Mouse (Mus musculus): ENCODE results near the gene Bmp2k. TPM values are rescaled to one million over a fixed set of nuclear protein-coding genes. Genes with fewer than 3 reads are reported as not detected.
A peak's percentile ranks its signal among the peaks of the same experiment; 100 is the strongest.

The Bmp2k gene
- 11.8 and 12.1 TPM in 2 replicates for polyA plus RNA-seq (2014; fragmentation: Nextera tagmentation; extraction: Ambion mirVana)

DNA sequence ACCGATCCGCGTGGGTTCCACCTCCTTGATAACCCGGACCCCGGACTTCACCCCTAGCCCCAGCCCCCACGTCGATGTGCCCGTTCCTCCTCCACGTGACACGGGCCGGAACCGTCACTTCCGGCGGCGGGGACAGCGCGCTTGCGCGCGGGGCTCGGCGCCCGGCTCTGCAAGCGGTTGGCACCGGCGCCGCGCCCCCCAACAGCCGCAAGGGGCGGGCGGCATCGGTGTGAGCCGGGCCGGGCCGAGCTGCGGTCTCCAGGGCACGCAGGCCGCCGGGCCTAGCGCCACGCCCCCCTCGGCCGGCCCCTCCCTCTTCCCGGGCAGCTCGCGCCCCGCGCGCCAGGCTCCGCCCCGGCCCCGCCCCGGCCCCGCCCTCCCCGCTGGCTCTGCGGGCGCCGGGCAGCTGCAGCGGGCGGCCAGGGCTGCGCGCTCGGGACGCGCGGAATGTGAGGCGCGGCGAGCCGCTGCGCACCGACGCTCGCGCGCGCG is at the start of gene Bmp2k:
Gene Bmp2k, plus strand, starts transcription at position 380 of the 492 bp plus-strand sequence.
- under 1% methylated on average over 65 of the region's 78 CpGs for WGBS
- Histone ChIP-seq H3K4me3 (replicated peaks; ENCODE audit: low read depth, low read length) (peak within 1 kb of the TSS; percentile 79), H3K4me2 (ENCODE audit: low read length) (peak within 1 kb of the TSS; percentile 86), H3K27ac (replicated peaks; ENCODE audit: low read depth, low read length) (peak within 1 kb of the TSS; percentile 87), H3K36me3 (ENCODE audit: control insufficient read depth, insufficient read depth, low read length) (no peaks in the 10 kb centered on the region), H3K4me1 (ENCODE audit: control insufficient read depth, insufficient read depth, low read length) (peaks cover 15% of the 10 kb centered on the region; the same call in 1 of the 2 replicates), H3K9me3 (ENCODE audit: control insufficient read depth, low read length) (no peaks in the 10 kb centered on the region), H3K27me3 (ENCODE audit: control insufficient read depth, insufficient read depth, low read length) (no peaks in the 10 kb centered on the region), H3K9ac (replicated peaks; ENCODE audit: low read length) (peak within 1 kb of the TSS; percentile 75)
- ATAC-seq (ENCODE audit: low FRiP score, low TSS enrichment) (peak; percentile 97), DNase-seq (peak; percentile 96)

DNA sequence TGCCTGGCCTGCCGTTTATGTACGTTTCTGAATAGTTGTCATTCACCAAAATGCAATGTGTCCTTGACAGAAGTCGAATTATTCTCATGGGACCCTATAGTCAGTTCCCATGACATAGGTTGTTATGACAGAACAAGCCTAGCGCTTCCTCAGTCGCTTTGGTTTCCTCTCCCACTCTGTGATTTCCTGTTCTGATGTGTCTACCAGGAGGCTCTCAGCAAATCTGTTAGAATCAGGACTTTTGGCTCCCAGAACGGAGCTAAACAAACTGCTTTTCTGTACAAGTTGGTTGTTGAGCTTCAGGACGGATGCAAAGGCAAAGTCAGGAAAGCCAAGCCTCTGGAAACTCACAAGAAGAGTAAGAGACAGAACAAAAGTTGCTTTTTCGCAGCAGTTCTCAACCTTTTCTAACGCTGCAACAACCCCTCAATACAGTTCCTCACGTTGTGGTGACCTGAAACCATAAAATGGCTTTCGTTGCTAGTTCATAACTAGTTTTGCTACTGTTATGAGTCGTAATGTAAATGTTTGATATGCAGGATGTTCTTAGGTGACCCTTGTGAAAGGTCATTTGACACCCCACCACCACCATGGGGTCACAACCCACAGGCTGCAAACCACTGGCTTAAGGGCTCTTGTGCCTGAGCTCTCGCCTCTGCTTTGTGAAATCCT is 48.5 kb upstream of the Bmp2k start:
- WGBS = 92% methylated on average over 13 of the region's 13 CpGs

GRCm38 (mm10) chr5:96949839-96950666 is 47.4 kb upstream of the Bmp2k start:
- H3K9ac ChIP-seq (replicated peaks; ENCODE audit: low read length) = no peak overlapping the region
- 90% methylated on average over 13 of the region's 13 CpGs for WGBS
- H3K4me1 ChIP-seq (ENCODE audit: control insufficient read depth, insufficient read depth, low read length) = 0 out of 2 replicates have a peak, but pooled peaks cover 2% of the 10 kb centered on the region
- no peak overlapping the region for H3K27ac ChIP-seq (replicated peaks; ENCODE audit: low read depth, low read length)
- ATAC-seq (ENCODE audit: low FRiP score, low TSS enrichment) (no peak), DNase-seq (no peak)
- no peaks in the 10 kb centered on the region for H3K9me3 ChIP-seq (ENCODE audit: control insufficient read depth, low read length)
- no peak overlapping the region for H3K4me3 ChIP-seq (replicated peaks; ENCODE audit: low read depth, low read length)
- H3K27me3 ChIP-seq (ENCODE audit: control insufficient read depth, insufficient read depth, low read length) = no peaks in the 10 kb centered on the region
- H3K36me3 ChIP-seq (ENCODE audit: control insufficient read depth, insufficient read depth, low read length) = no peaks in the 10 kb centered on the region
- H3K4me2 ChIP-seq (ENCODE audit: low read length) = no peak overlapping the region

More for the DNA sequence above, 48.5 kb upstream of the Bmp2k start:
- Histone ChIP-seq H3K36me3 (ENCODE audit: control insufficient read depth, insufficient read depth, low read length) (no peaks in the 10 kb centered on the region), H3K27ac (replicated peaks; ENCODE audit: low read depth, low read length) (no peak overlapping the region), H3K9me3 (ENCODE audit: control insufficient read depth, low read length) (no peaks in the 10 kb centered on the region), H3K9ac (replicated peaks; ENCODE audit: low read length) (no peak overlapping the region), H3K27me3 (ENCODE audit: control insufficient read depth, insufficient read depth, low read length) (no peaks in the 10 kb centered on the region), H3K4me1 (ENCODE audit: control insufficient read depth, insufficient read depth, low read length) (0 out of 2 replicates have a peak, but pooled peaks cover under 1% of the 10 kb centered on the region), H3K4me2 (ENCODE audit: low read length) (no peak overlapping the region), H3K4me3 (replicated peaks; ENCODE audit: low read depth, low read length) (no peak overlapping the region)
- ATAC-seq (ENCODE audit: low FRiP score, low TSS enrichment) (no peak), DNase-seq (no peak)

- no peak for ATAC-seq (ENCODE audit: low FRiP score, low TSS enrichment)
- WGBS = 66% methylated on average over 10 of the region's 10 CpGs
These were observed 46.6 kb upstream of the Bmp2k start for GRCm38 (mm10) chr5:96950667-96951492.

DNA sequence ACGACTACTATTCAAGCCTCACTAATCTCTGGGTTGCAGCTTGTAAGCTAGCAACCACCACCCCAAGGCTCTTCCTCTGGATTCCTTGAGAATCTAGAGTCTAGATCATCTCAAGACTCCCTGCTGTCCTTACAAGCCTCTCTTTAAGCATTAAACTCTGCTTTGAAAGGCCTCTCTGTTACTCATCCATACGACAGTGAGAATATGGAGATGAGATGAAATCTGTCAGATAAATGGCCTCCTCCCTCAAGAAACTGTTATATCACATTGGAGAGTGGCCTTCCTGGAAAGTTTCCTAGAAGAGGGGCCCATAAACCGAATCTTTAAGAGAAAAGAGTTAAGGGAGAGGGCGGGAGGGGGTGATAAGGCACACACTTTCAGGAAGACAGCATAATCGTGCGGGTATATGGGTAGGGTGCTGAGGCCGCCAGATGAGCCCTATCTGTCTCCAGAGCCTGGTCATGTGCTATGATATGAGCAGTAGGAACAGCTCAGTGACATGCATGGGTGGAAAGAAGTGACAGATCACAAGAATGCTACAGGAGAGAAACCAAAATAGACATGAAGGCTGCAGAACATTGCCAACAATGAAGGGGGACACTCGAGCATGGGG is 45.9 kb upstream of the Bmp2k start:
- DNase-seq (no peak), ATAC-seq (ENCODE audit: low FRiP score, low TSS enrichment) (no peak)
- WGBS = 75% methylated on average over 8 of the region's 8 CpGs
- Histone ChIP-seq H3K27ac (replicated peaks; ENCODE audit: low read depth, low read length) (no peak overlapping the region), H3K36me3 (ENCODE audit: control insufficient read depth, insufficient read depth, low read length) (no peaks in the 10 kb centered on the region), H3K9ac (replicated peaks; ENCODE audit: low read length) (no peak overlapping the region), H3K4me2 (ENCODE audit: low read length) (no peak overlapping the region), H3K27me3 (ENCODE audit: control insufficient read depth, insufficient read depth, low read length) (no peaks in the 10 kb centered on the region), H3K9me3 (ENCODE audit: control insufficient read depth, low read length) (no peaks in the 10 kb centered on the region), H3K4me3 (replicated peaks; ENCODE audit: low read depth, low read length) (no peak overlapping the region), H3K4me1 (ENCODE audit: control insufficient read depth, insufficient read depth, low read length) (0 out of 2 replicates have a peak, but pooled peaks cover 2% of the 10 kb centered on the region)

More at GRCm38 (mm10) chr5:96950667-96951492, 46.6 kb upstream of the Bmp2k start:
- no peak overlapping the region for H3K9ac ChIP-seq (replicated peaks; ENCODE audit: low read length)
- H3K27ac ChIP-seq (replicated peaks; ENCODE audit: low read depth, low read length) = no peak overlapping the region
- 0 out of 2 replicates have a peak, but pooled peaks cover 2% of the 10 kb centered on the region for H3K4me1 ChIP-seq (ENCODE audit: control insufficient read depth, insufficient read depth, low read length)
- no peaks in the 10 kb centered on the region for H3K36me3 ChIP-seq (ENCODE audit: control insufficient read depth, insufficient read depth, low read length)
- no peaks in the 10 kb centered on the region for H3K27me3 ChIP-seq (ENCODE audit: control insufficient read depth, insufficient read depth, low read length)
- H3K9me3 ChIP-seq (ENCODE audit: control insufficient read depth, low read length) = no peaks in the 10 kb centered on the region
- DNase-seq = no peak
- H3K4me2 ChIP-seq (ENCODE audit: low read length) = no peak overlapping the region
- no peak overlapping the region for H3K4me3 ChIP-seq (replicated peaks; ENCODE audit: low read depth, low read length)

- Histone ChIP-seq H3K27ac (replicated peaks; ENCODE audit: low read depth, low read length) (no peak overlapping the region), H3K36me3 (ENCODE audit: control insufficient read depth, insufficient read depth, low read length) (no peaks in the 10 kb centered on the region), H3K4me2 (ENCODE audit: low read length) (no peak overlapping the region), H3K9me3 (ENCODE audit: control insufficient read depth, low read length) (no peaks in the 10 kb centered on the region), H3K9ac (replicated peaks; ENCODE audit: low read length) (no peak overlapping the region), H3K27me3 (ENCODE audit: control insufficient read depth, insufficient read depth, low read length) (no peaks in the 10 kb centered on the region), H3K4me3 (replicated peaks; ENCODE audit: low read depth, low read length) (no peak overlapping the region), H3K4me1 (ENCODE audit: control insufficient read depth, insufficient read depth, low read length) (0 out of 2 replicates have a peak, but pooled peaks cover 2% of the 10 kb centered on the region)
- ATAC-seq (ENCODE audit: low FRiP score, low TSS enrichment) (no peak), DNase-seq (peak; percentile 24)
- WGBS = 61% methylated on average over 11 of the region's 11 CpGs
These were observed 43.4 kb upstream of the Bmp2k start for GRCm38 (mm10) chr5:96954040-96954439.

GRCm38 (mm10) chr5:96954466-96955027 is 42.9 kb upstream of the Bmp2k start:
- no peak for ATAC-seq (ENCODE audit: low FRiP score, low TSS enrichment)

More at GRCm38 (mm10) chr5:96954466-96955027, 42.9 kb upstream of the Bmp2k start:
- 0 out of 2 replicates have a peak, but pooled peaks cover 2% of the 10 kb centered on the region for H3K4me1 ChIP-seq (ENCODE audit: control insufficient read depth, insufficient read depth, low read length)
- no peak overlapping the region for H3K4me3 ChIP-seq (replicated peaks; ENCODE audit: low read depth, low read length)
- H3K27ac ChIP-seq (replicated peaks; ENCODE audit: low read depth, low read length) = no peak overlapping the region
- H3K4me2 ChIP-seq (ENCODE audit: low read length) = no peak overlapping the region
- H3K9me3 ChIP-seq (ENCODE audit: control insufficient read depth, low read length) = no peaks in the 10 kb centered on the region
- no peak overlapping the region for H3K9ac ChIP-seq (replicated peaks; ENCODE audit: low read length)
- DNase-seq = no peak
- no peaks in the 10 kb centered on the region for H3K27me3 ChIP-seq (ENCODE audit: control insufficient read depth, insufficient read depth, low read length)
- no peaks in the 10 kb centered on the region for H3K36me3 ChIP-seq (ENCODE audit: control insufficient read depth, insufficient read depth, low read length)
- WGBS = 86% methylated on average over 10 of the region's 10 CpGs
